Mouse (Mus musculus) duodenum, adult 2 months (tissue): ENCODE measurements around the gene Elmod2. TPM values are rescaled to one million over a fixed set of nuclear protein-coding genes. Genes with fewer than 3 reads are reported as not detected.

Experiments used
- polyA plus RNA-seq: library from polyadenylated mRNA; depleted of rRNA; stranded (reverse); fragments of >200 nt; gene quantifications from 2 replicates; pipeline ENCODE4 v1.2.3, GENCODE M21; 2012; ENCODE audit warnings: low replicate concordance; rRNA removed

The Elmod2 gene
- polyA plus RNA-seq, result 0.44 and 0.45 TPM in 2 replicates

GRCm38 (mm10) chr8:83331899-83332697 is at the start of gene Elmod2:
Gene Elmod2 (minus strand): TSS chr8:83332486.

GRCm38 (mm10) chr8:83348263-83348662 is 16.0 kb upstream of the Elmod2 start, which contains the start of gene Mgat4d:
Gene Mgat4d (plus strand): TSS chr8:83348471.

GRCm38 (mm10) chr8:83290176-83290575 is 42.1 kb downstream of the Elmod2 start, which contains the start of gene Ucp1:
Gene Ucp1 (plus strand): TSS chr8:83290352.

Other genes with a start within 250 kb of the Elmod2 start
- 2.9 and 4.8 TPM in 2 replicates for gene Tbc1d9, start 167.1 kb downstream of the Elmod2 start, polyA plus RNA-seq
- gene Gm10645, start 166.3 kb downstream of the Elmod2 start, polyA plus RNA-seq, result 0.74 and 0.79 TPM in 2 replicates
- gene Ucp1, start 42.1 kb downstream of the Elmod2 start, polyA plus RNA-seq, result 0.20 and 0.65 TPM in 2 replicates
- gene Mgat4d, start 16.0 kb upstream of the Elmod2 start, polyA plus RNA-seq, result not detected in 2 replicates
- not detected in 2 replicates for gene Clgn, start 57.4 kb upstream of the Elmod2 start, polyA plus RNA-seq
- gene Scoc, start 125.9 kb upstream of the Elmod2 start, polyA plus RNA-seq, result 0.55 and 1.2 TPM in 2 replicates
- gene Olfr370, start 203.3 kb upstream of the Elmod2 start, polyA plus RNA-seq, result not detected in 2 replicates
- gene Ndufb7, start 234.2 kb upstream of the Elmod2 start, polyA plus RNA-seq, result 452 and 837 TPM in 2 replicates